Mouse (Mus musculus): ENCODE measurements around the gene Hcrtr1.

Gene Hcrtr1

GRCm38 (mm10) chr4:130139214-130139492 lies at the start of gene Hcrtr1:
Gene Hcrtr1, minus strand, starts transcription at chr4:130139359.
- no peak for DNase-seq

DNA sequence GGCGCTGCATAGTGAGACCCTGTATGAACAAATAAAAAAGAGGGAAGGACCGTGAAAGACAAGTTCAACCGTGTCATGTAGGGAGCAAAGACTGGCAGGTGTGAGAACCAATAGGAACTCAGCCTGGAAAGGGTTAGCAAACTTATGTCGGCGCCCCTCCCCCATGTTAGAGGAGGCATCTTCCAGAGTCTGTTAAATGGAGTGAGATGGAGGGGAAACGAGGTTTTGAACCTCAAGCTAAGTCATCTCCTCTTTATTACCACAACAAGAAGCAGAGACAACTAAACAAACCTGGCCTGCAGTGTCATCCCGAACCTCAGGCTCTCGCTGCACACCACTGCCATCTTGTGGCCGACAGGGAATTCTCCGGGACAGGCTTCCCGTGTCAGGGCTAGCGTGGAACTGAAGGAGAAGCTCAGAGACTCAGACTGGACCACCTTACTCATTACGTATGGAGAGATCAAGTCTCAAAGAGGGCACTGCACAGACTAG lies 49.7 kb upstream of the Hcrtr1 start:
- DNase-seq, result peak; percentile 76

DNA sequence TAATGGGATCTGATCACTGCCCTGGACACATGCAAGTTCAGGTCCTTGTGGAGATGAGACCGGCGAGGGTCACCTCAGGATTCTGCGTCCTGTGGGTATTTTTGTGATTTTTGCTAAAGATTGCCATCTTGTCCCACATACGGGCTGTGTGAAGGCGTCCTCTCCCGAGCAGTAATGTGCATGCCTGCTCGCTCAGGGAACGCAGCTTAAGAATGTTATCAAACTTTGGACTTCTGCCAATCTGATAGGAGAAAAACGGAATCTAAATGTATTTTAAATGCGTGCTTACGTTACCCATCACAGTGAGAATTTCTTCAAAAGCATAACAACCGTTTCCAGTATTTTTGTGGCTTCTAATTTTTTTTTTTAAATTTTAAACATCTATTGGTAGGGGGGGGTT lies 47.7 kb upstream of the Hcrtr1 start:
- no peak for DNase-seq

GRCm38 (mm10) chr4:130186450-130186849 lies 47.3 kb upstream of the Hcrtr1 start:
- DNase-seq, result no peak

DNA sequence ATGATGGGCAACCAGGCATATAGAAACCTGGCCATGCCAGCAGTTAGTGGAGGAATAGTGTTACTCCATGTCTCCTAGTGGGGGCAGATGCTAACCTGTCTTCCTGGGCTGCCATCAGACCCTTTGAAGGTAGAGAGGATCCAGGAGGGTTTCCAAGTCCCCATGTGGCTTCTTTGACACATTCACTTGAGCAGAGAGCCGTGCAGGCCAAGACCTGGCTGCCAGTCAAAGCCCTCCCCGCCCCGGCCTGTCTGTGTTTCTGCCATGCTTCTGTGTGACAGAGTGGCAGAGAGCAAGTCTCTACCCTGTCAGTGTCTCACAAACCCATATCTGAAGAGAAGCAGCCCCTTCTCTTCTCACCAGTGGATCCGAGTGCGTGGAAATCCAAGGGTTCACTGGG lies 44.7 kb upstream of the Hcrtr1 start:
- no peak for DNase-seq

- DNase-seq, result no peak
Measured at GRCm38 (mm10) chr4:130183023-130183422, 43.9 kb upstream of the Hcrtr1 start.

- DNase-seq, result no peak
Measured at GRCm38 (mm10) chr4:130181886-130182285, 42.7 kb upstream of the Hcrtr1 start.

GRCm38 (mm10) chr4:130180909-130181602 lies 41.9 kb upstream of the Hcrtr1 start:
- no peak for DNase-seq

GRCm38 (mm10) chr4:130179876-130180275 lies 40.7 kb upstream of the Hcrtr1 start:
- DNase-seq, result no peak

DNA sequence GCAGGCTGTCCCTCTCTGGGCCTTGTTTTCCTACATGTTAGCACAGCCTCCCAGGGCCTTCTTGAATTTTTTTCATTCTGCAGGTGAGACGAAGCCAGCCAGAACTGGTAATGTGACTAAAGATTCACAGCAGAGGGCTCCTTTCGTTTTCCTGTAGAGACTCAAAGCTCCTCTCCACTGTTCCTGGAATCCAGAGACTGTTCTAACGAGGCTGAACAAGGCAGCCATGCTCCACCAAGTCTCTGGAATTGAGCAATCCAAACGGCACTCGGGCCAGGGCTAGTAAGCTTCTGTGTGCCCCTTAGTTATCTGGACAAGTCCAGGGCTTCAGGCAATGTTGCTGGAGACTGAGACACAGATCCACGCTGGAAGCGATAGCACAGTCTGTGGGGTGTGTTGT lies 38.4 kb upstream of the Hcrtr1 start:
- DNase-seq, result no peak

DNA sequence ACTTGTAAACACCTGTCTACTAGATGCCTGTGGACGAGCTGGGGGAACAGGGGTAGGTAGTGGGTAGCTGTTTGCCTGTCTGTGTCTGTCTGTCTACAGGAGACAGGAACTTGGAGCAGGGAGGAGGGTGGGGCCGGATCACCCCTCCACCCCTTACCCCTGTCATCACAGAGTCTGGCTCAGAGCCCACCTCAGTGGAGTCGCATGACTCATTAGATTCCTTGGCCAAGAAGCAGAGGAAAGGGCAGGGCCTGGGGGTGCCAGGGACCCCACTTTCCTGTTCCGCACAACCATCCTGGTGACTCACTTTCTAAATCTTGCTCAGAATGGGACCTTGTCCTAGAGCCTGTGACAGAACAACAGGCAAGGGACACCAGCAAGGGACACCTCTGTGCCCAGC lies 37.9 kb upstream of the Hcrtr1 start:
- no peak for DNase-seq

- DNase-seq, result no peak
Measured at GRCm38 (mm10) chr4:130176156-130176720, 37.1 kb upstream of the Hcrtr1 start.

DNA sequence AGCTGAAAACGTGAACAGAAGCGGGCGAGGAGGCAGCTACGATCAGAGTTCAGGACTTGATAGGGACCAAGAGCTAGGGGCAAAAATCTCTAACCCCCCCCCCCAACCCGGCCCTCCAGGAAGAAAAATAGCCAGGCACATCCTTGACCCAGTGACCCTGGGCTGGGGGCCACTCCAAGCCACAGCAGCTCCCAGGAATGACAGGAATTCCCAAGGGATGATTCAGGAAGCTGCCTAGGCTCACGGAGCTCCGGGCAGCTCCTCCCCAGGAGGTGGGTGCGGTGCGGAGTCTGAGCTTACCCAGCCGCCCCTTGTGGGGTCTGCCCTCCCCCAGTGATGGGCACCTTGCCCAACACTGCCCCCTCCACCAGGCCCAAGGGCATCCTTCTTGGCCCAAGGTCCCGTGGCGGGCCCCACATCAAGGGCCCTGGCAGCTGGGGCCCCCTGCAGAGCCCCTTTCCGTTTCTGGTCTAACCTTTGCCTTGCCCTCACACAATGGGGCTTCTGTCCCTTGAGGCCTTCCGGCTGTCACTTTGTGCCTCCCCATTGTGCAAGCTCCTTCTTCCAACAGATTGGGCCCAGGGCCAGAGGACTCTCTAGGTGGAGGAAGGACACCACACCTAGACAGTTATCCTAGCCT lies 36.0 kb upstream of the Hcrtr1 start, which contains the start of gene Tinagl1:
Gene Tinagl1, minus strand, starts transcription at position 51 of the 640 bp plus-strand sequence.
- no peak for DNase-seq

DNA sequence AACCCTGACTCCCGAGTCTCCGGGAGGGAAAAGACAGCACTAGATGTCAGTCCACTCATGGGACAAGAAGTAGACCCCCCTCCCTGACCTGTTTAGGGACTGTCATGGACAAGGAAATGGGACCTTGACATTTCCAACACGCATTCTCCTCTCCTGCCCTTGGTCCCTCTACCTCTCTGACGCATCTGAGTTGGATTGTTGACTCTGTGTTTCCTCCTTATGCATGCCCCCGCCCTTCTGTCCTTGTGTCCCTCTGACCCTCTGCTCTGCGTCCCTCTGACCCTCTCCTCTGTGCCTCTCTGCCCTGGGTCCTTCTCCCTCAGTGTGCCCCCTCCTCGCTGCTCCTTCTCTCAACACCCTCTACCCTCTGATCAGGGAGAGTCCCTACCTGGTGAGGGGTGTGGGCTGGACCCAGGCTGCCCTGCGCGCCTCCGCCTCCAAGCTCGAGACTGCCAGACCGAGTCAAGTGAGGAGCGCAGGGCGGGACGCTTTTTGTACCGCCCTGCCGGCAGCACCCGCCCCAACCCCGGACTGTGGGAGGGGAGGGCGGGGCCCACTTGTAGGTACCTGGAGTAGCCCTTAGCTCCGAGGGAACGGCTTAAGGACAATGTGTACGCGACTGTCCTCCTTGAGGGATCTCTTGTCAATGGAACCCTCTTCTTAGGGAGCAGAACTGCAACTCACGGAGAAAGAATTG lies 35.3 kb upstream of the Hcrtr1 start:
- DNase-seq, result peak; percentile 6

DNA sequence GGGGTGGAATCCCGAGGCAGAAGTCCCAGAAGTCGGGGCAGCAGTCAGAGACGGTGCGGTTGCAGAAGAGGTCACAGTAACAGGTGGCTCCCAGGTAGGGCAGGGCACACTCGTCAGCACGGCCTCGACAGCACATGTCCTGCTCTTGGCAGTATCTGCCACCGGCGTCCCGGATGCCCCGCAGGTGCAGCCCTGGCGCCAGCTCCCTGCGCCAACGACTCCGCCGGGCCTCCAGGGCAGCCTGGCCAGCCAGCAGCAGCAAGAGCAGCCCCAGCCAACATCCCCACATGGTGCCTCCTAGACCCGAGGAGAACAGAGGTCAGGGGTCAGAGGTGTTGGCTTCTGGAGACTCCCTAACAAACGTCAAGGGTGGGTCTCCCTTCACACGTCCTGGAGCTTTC lies 34.8 kb upstream of the Hcrtr1 start:
- DNase-seq, result no peak

DNA sequence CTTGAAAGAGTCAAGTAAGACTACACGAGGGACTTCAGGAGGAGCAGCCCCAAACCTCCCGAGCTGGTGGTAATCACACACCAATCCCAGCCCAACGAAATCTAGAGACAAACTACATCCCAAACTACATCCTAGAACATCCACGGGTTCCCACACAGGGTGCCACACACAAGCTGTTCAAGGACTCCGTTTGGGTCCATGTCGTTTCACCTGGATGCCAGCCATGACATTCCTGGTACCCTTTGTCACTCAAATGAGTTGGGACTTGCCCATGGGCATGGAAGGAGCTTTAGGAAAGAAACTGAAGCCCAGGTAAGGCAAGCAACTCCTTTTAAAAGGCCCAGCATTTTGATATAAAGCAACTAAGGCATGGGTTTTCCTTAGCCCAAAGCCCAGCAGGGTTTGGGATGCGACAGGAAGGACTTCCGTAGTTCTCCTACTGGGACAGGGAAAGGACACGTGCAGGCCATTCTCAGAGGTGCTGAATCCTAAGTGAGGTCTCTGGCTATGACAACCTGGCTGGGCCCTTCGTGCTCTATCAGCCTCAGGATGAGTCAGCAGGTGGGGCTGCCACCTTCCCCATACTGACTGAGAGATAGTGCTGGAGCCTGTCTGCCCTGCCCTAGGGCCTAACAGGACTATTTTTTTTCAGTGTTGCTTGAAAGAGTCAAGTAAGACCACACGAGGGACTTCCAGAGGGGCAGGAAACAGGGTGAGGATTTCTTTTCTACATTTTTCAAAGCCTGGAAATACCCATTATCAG lies 34.1 kb upstream of the Hcrtr1 start:
- DNase-seq, result no peak

DNA sequence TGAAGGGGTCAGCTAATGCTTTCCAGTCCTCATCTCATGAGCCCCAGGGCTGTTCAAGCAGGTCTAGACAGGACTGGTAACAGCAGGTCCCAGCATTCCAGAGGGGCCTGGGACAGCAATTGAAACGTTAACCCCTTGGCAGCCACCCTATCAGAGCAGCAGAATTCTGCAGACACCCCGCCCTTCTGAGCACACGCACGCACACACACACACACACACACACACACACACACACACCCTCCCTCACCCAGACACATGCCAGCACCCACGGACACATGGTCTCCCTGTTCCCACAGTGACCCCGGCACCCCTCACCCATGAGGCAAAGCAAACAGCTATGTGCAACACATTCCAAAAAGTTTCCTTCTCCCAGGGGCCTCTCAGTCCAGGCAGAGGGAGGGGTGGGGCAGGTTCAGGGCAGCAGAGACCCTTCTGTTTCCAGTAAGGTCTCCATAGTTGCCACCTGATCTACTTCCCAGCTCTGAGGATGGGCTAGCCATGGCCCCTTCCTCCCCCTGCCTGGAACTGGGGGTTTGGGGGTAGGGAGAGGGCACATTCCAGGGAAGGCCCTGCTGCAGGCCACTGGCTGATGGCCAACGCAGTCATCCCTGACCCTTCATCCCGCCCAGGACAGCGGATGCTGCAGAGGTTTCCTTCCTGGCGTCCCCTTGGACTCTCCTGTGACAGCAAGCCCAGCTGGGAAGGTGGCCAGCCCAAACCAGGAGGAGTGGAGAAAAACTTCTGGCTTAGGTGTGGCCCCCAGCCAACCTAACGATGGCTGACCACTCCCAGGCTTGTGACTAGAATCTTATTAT lies 33.0 kb upstream of the Hcrtr1 start:
- no peak for DNase-seq

GRCm38 (mm10) chr4:130170362-130170761 lies 31.2 kb upstream of the Hcrtr1 start:
- DNase-seq, result no peak

GRCm38 (mm10) chr4:130169411-130169971 lies 30.3 kb upstream of the Hcrtr1 start:
- DNase-seq, result no peak

GRCm38 (mm10) chr4:130168280-130169183 lies 29.4 kb upstream of the Hcrtr1 start:
- no peak for DNase-seq

DNA sequence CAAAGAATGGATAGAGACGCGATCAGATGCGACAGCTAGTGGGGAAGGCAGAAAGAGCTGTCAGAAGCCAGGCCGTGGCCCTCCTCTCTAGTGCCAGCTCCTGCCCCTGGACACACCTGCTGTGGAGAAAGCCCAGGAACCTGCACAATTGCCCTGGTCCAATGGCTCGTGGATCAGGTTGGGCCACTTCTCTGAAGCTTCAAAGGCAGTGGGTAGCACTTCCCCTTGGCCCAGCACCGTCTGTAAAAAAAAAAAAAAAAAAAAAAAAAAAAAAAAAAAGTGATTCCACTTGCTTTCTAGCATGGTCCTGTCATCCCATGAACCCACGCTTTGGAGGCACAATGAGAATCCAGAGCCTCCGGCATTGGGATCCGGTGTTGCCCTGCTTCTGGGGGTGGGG lies 28.7 kb upstream of the Hcrtr1 start:
- DNase-seq, result no peak
